In the genomic region with DNA sequence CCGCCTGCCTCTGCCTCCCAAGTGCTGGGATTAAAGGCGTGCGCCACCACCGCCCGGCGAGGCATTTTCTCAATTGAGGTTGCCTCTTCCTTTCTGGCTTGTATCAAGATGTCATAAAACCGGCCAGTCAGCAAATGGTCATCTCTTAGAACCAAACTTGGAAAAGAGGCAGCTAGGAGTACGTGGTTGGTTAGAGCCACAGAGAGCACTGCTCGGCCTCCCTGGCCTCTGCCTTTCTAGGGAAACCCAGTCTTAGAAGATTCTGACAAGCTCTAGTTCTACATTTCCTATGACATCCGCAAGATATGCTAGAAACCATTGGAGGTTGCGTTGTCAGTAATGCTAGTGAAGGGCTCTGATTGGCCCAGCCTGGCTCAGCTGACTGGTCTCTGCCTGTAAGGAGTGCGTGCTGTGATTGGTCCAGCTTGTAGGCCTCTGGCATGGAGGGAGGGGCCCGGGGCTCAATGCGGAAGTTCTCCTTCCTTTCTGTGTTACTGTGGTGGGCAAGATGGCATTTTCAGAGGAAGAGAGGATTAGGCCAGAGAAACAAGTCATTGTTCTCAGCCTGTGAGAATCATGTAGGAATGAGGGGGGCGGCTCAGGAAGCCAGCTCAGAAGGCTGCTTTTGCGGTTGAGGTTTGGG, we compare ENCODE assay signal across 8 mouse cellular contexts. TPM values are rescaled to one million over a fixed set of nuclear protein-coding genes. Genes with fewer than 3 reads are reported as not detected.
DNase-seq lines count a peak whose midpoint lies in the region; ATAC-seq and TF ChIP-seq lines count a peak whose summit lies in the region.

No protein-coding gene starts in this region.

- 0 out of 2 replicates have a peak, but pooled peaks have one; percentile 35 for ATAC-seq in frontal cortex, adult (ENCODE audit: low TSS enrichment)
- peak; percentile 98 for ATAC-seq in common myeloid progenitor, adult 5-6 weeks (replicated peaks; ENCODE audit: low read depth, poor library complexity, severe bottlenecking)
- ATAC-seq in midbrain, embryonic 11.5 days (ENCODE audit: low FRiP score), result peak; percentile 78

- TF ChIP-seq CTCF in thymus, adult 2 months (IDR thresholded peaks at IDR 0.05; ENCODE audit: borderline replicate concordance, control insufficient read depth, extremely low read depth, insufficient read depth, low read length, poor library complexity), result no peak
- TF ChIP-seq CTCF in gastrocnemius, adult 2 months (IDR thresholded peaks at IDR 0.05), result no peak

- H3K4me3 ChIP-seq in midbrain, embryonic 11.5 days (ENCODE audit: low read depth, low read length), result no peak overlapping the region
- peak overlapping the region; percentile 8; the same call in 1 of the 2 replicates for H3K4me3 ChIP-seq in thymus, adult 2 months (ENCODE audit: control insufficient read depth, insufficient read depth, low read length)
- H3K4me3 ChIP-seq in gastrocnemius, adult 2 months, result no peak overlapping the region

- H3K36me3 ChIP-seq in midbrain, embryonic 11.5 days (ENCODE audit: control insufficient read depth, insufficient read depth, low read length), result no peaks in the 10 kb centered on the region
- H3K36me3 ChIP-seq in thymus, adult 2 months (ENCODE audit: control insufficient read depth, insufficient read depth, low read length), result peaks cover 4% of the 10 kb centered on the region; the same call in 1 of the 2 replicates

- H3K9ac ChIP-seq in midbrain, embryonic 11.5 days (ENCODE audit: low read length), result no peak overlapping the region

- H3K9me3 ChIP-seq in midbrain, embryonic 11.5 days (ENCODE audit: control insufficient read depth, low read length), result no peaks in the 10 kb centered on the region

- intact Hi-C loops in gastrocnemius, adult 2 months (cut with DNase I), result no loop called here

- H3K4me2 ChIP-seq in midbrain, embryonic 11.5 days, result no peak overlapping the region

- no peak for DNase-seq in frontal cortex, postnatal 25 days (ENCODE audit: low spot score in 2 of 2)
- peak; percentile 32 to 48 for DNase-seq in B cell, adult 2 months
- peak; percentile 87 for DNase-seq in layer of hippocampus, adult 9-11 months
- DNase-seq in midbrain, embryonic 11.5 days (ENCODE audit: low spot score, missing footprints), result peak; percentile 74
- peak; percentile 62 for DNase-seq in thymus, adult 2 months
- DNase-seq in gastrocnemius, adult 2 months, result no peak

- TF ChIP-seq POLR2A in thymus, adult 2 months (IDR thresholded peaks at IDR 0.05; ENCODE audit: control insufficient read depth, extremely low read depth, insufficient read depth, low read length, poor library complexity), result no peak

- H3K27ac ChIP-seq in midbrain, embryonic 11.5 days (ENCODE audit: low read depth, low read length), result no peak overlapping the region
- peak overlapping the region; percentile 56 for H3K27ac ChIP-seq in thymus, adult 2 months (ENCODE audit: control insufficient read depth, insufficient read depth, low read length)
- H3K27ac ChIP-seq in gastrocnemius, adult 2 months, result no peak overlapping the region

- no peaks in the 10 kb centered on the region for H3K4me1 ChIP-seq in midbrain, embryonic 11.5 days (ENCODE audit: control insufficient read depth, insufficient read depth, low read length)
- H3K4me1 ChIP-seq in thymus, adult 2 months (replicated peaks; ENCODE audit: control insufficient read depth, insufficient read depth, low read length), result peaks cover 30% of the 10 kb centered on the region

- 77% methylated on average over 16 of the region's 16 CpGs for WGBS in midbrain, embryonic 11.5 days
- 63% methylated on average over 16 of the region's 16 CpGs for WGBS in thymus, adult 2 months

- H3K27me3 ChIP-seq in midbrain, embryonic 11.5 days (ENCODE audit: control insufficient read depth, insufficient read depth, low read length), result no peaks in the 10 kb centered on the region
- no peaks in the 10 kb centered on the region for H3K27me3 ChIP-seq in thymus, adult 2 months (ENCODE audit: control insufficient read depth, insufficient read depth, low read length)

RNA-seq across cellular contexts. Expression of gene Stk10, which starts 47.3 kb away (rescaled TPM):
- total RNA-seq in common myeloid progenitor, adult 5-6 weeks (2017), result 14.7 and 20.9 TPM in 2 replicates
- 0.58 and 0.67 TPM in 2 replicates for polyA plus RNA-seq in midbrain, embryonic 11.5 days (2014; fragmentation: Nextera tagmentation; extraction: Ambion mirVana)
- 50.3 and 55.4 TPM in 2 replicates for polyA plus RNA-seq in thymus, adult 2 months (2012; rRNA removed)
- 1 to 10 TPM; 1.9 to 3.8 TPM for total RNA-seq in gastrocnemius, adult 2 months (2021)

RNA-seq across cellular contexts. Expression of gene Efcab9, which starts 48.5 kb away (rescaled TPM):
- 9.1 TPM in 1 of 2 replicates, not detected in the other for total RNA-seq in common myeloid progenitor, adult 5-6 weeks (2017)
- polyA plus RNA-seq in midbrain, embryonic 11.5 days (2014; fragmentation: Nextera tagmentation; extraction: Ambion mirVana), result 0.23 TPM in 1 of 2 replicates, not detected in the other
- 0.71 and 0.85 TPM in 2 replicates for polyA plus RNA-seq in thymus, adult 2 months (2012; rRNA removed)
- total RNA-seq in gastrocnemius, adult 2 months (2021), result 1 to 10 TPM; 1.0 to 2.0 TPM

Comparison
In these comparisons a context has a peak if more than half of its experiments do, and no peak if none do; other contexts are left out.
1. ATAC-seq: peak in every context shown above with its lines; median percentile 98 in common myeloid progenitor, adult 5-6 weeks; 78 in midbrain, embryonic 11.5 days; 35 in frontal cortex, adult.
2. DNase-seq: peak in B cell, adult 2 months (2 of 2), layer of hippocampus, adult 9-11 months (single experiment), midbrain, embryonic 11.5 days (single experiment) and thymus, adult 2 months (single experiment); none in frontal cortex, postnatal 25 days (0 of 2) and gastrocnemius, adult 2 months (single experiment).